Mouse (Mus musculus): ENCODE measurements at regions not wholly inside any gene's neighbourhood (a gene's known extent, or its start where the extent isn't known, plus 50 kb on each side); places are given as distances from the start of the nearest gene placed in this dataset.

GRCm38 (mm10) chr2:128438161-128438822, 152.7 kb upstream of the Spdye4c start:
- DNase-seq (ENCODE audit: extremely low read depth, low read depth, low spot score): no peak

GRCm38 (mm10) chr2:128438897-128439296, 152.1 kb upstream of the Spdye4c start:
- H3K27ac ChIP-seq (replicated peaks; ENCODE audit: insufficient read depth, low read depth, low read length): no peak overlapping the region
- no peak for DNase-seq (ENCODE audit: extremely low read depth, low read depth, low spot score)
- no peak overlapping the region for H3K4me3 ChIP-seq (ENCODE audit: insufficient read depth, low read depth, low read length)
- 76% methylated on average over 2 of the region's 2 CpGs for WGBS
- H3K27me3 ChIP-seq (ENCODE audit: control insufficient read depth, insufficient read depth, low read length): no peaks in the 10 kb centered on the region
- H3K36me3 ChIP-seq (ENCODE audit: control insufficient read depth, insufficient read depth, low read length): no peaks in the 10 kb centered on the region
- peaks cover 4% of the 10 kb centered on the region; the same call in 1 of the 2 replicates for H3K4me1 ChIP-seq (ENCODE audit: control insufficient read depth, insufficient read depth, low read length)
- no peaks in the 10 kb centered on the region for H3K79me2 ChIP-seq (ENCODE audit: control insufficient read depth, insufficient read depth, low read length)
- no peak overlapping the region for H3K9ac ChIP-seq (ENCODE audit: low read depth, low read length)
- no peak for TF ChIP-seq POLR2A (IDR thresholded peaks at IDR 0.05; ENCODE audit: extremely low read depth, insufficient read depth, low read length)
- TF ChIP-seq CTCF (IDR thresholded peaks at IDR 0.05; ENCODE audit: low read depth, low read length): no peak

More at GRCm38 (mm10) chr2:128438161-128438822, 152.7 kb upstream of the Spdye4c start:
- no peaks in the 10 kb centered on the region for H3K79me2 ChIP-seq (ENCODE audit: control insufficient read depth, insufficient read depth, low read length)
- no peak overlapping the region for H3K27ac ChIP-seq (replicated peaks; ENCODE audit: insufficient read depth, low read depth, low read length)
- H3K4me1 ChIP-seq (ENCODE audit: control insufficient read depth, insufficient read depth, low read length): 0 out of 2 replicates have a peak, but pooled peaks cover 4% of the 10 kb centered on the region
- H3K27me3 ChIP-seq (ENCODE audit: control insufficient read depth, insufficient read depth, low read length): no peaks in the 10 kb centered on the region
- 62% methylated on average over 12 of the region's 12 CpGs for WGBS
- no peak overlapping the region for H3K9ac ChIP-seq (ENCODE audit: low read depth, low read length)
- H3K4me3 ChIP-seq (ENCODE audit: insufficient read depth, low read depth, low read length): no peak overlapping the region
- H3K36me3 ChIP-seq (ENCODE audit: control insufficient read depth, insufficient read depth, low read length): no peaks in the 10 kb centered on the region
- no peak for TF ChIP-seq POLR2A (IDR thresholded peaks at IDR 0.05; ENCODE audit: extremely low read depth, insufficient read depth, low read length)
- TF ChIP-seq CTCF (IDR thresholded peaks at IDR 0.05; ENCODE audit: low read depth, low read length): no peak

- H3K4me1 ChIP-seq (ENCODE audit: control insufficient read depth, insufficient read depth, low read length): no peaks in the 10 kb centered on the region; the same call in 1 of the 2 replicates
- no peak overlapping the region for H3K9ac ChIP-seq (ENCODE audit: low read depth, low read length)
- no peaks in the 10 kb centered on the region for H3K36me3 ChIP-seq (ENCODE audit: control insufficient read depth, insufficient read depth, low read length)
- no peak for DNase-seq (ENCODE audit: extremely low read depth, low read depth, low spot score)
- no peak overlapping the region for H3K4me3 ChIP-seq (ENCODE audit: insufficient read depth, low read depth, low read length)
- 90% methylated on average over 7 of the region's 7 CpGs for whole genome bisulfite sequencing
- TF ChIP-seq POLR2A (IDR thresholded peaks at IDR 0.05; ENCODE audit: extremely low read depth, insufficient read depth, low read length): no peak
- no peak for TF ChIP-seq CTCF (IDR thresholded peaks at IDR 0.05; ENCODE audit: low read depth, low read length)
- H3K27me3 ChIP-seq (ENCODE audit: control insufficient read depth, insufficient read depth, low read length): no peaks in the 10 kb centered on the region
- H3K27ac ChIP-seq (replicated peaks; ENCODE audit: insufficient read depth, low read depth, low read length): no peak overlapping the region
- no peaks in the 10 kb centered on the region for H3K79me2 ChIP-seq (ENCODE audit: control insufficient read depth, insufficient read depth, low read length)
These were observed 146.4 kb upstream of the Spdye4c start for GRCm38 (mm10) chr2:128444599-128445011.

GRCm38 (mm10) chr2:128445443-128445842, 145.6 kb upstream of the Spdye4c start:
- Histone ChIP-seq H3K4me1 (ENCODE audit: control insufficient read depth, insufficient read depth, low read length) (no peaks in the 10 kb centered on the region; the same call in 1 of the 2 replicates), H3K79me2 (ENCODE audit: control insufficient read depth, insufficient read depth, low read length) (no peaks in the 10 kb centered on the region), H3K36me3 (ENCODE audit: control insufficient read depth, insufficient read depth, low read length) (no peaks in the 10 kb centered on the region), H3K27ac (replicated peaks; ENCODE audit: insufficient read depth, low read depth, low read length) (no peak overlapping the region), H3K27me3 (ENCODE audit: control insufficient read depth, insufficient read depth, low read length) (no peaks in the 10 kb centered on the region), H3K9ac (ENCODE audit: low read depth, low read length) (no peak overlapping the region), H3K4me3 (ENCODE audit: insufficient read depth, low read depth, low read length) (no peak overlapping the region)
- peak; percentile 24 for DNase-seq (ENCODE audit: extremely low read depth, low read depth, low spot score)
- TF ChIP-seq CTCF (IDR thresholded peaks at IDR 0.05; ENCODE audit: low read depth, low read length): no peak
- no peak for TF ChIP-seq POLR2A (IDR thresholded peaks at IDR 0.05; ENCODE audit: extremely low read depth, insufficient read depth, low read length)
- WGBS: 88% methylated on average over 5 of the region's 5 CpGs

GRCm38 (mm10) chr2:128449294-128449693, 141.7 kb upstream of the Spdye4c start:
- Histone ChIP-seq H3K9ac (ENCODE audit: low read depth, low read length) (no peak overlapping the region), H3K36me3 (ENCODE audit: control insufficient read depth, insufficient read depth, low read length) (no peaks in the 10 kb centered on the region), H3K27ac (replicated peaks; ENCODE audit: insufficient read depth, low read depth, low read length) (no peak overlapping the region), H3K4me3 (ENCODE audit: insufficient read depth, low read depth, low read length) (no peak overlapping the region), H3K4me1 (ENCODE audit: control insufficient read depth, insufficient read depth, low read length) (no peaks in the 10 kb centered on the region), H3K27me3 (ENCODE audit: control insufficient read depth, insufficient read depth, low read length) (no peaks in the 10 kb centered on the region), H3K79me2 (ENCODE audit: control insufficient read depth, insufficient read depth, low read length) (no peaks in the 10 kb centered on the region)
- 85% methylated on average over 3 of the region's 3 CpGs for WGBS
- TF ChIP-seq CTCF (IDR thresholded peaks at IDR 0.05; ENCODE audit: low read depth, low read length): no peak
- no peak for TF ChIP-seq POLR2A (IDR thresholded peaks at IDR 0.05; ENCODE audit: extremely low read depth, insufficient read depth, low read length)
- DNase-seq (ENCODE audit: extremely low read depth, low read depth, low spot score): no peak

GRCm38 (mm10) chr2:128450045-128450444, 141.0 kb upstream of the Spdye4c start:
- H3K79me2 ChIP-seq (ENCODE audit: control insufficient read depth, insufficient read depth, low read length): no peaks in the 10 kb centered on the region
- no peak for TF ChIP-seq CTCF (IDR thresholded peaks at IDR 0.05; ENCODE audit: low read depth, low read length)
- H3K9ac ChIP-seq (ENCODE audit: low read depth, low read length): no peak overlapping the region
- WGBS: 89% methylated on average over 4 of the region's 4 CpGs
- DNase-seq (ENCODE audit: extremely low read depth, low read depth, low spot score): no peak
- no peaks in the 10 kb centered on the region for H3K36me3 ChIP-seq (ENCODE audit: control insufficient read depth, insufficient read depth, low read length)
- no peaks in the 10 kb centered on the region for H3K27me3 ChIP-seq (ENCODE audit: control insufficient read depth, insufficient read depth, low read length)
- no peak overlapping the region for H3K27ac ChIP-seq (replicated peaks; ENCODE audit: insufficient read depth, low read depth, low read length)
- H3K4me3 ChIP-seq (ENCODE audit: insufficient read depth, low read depth, low read length): no peak overlapping the region
- H3K4me1 ChIP-seq (ENCODE audit: control insufficient read depth, insufficient read depth, low read length): no peaks in the 10 kb centered on the region
